Mouse (Mus musculus) E14TG2a.4 (cell line): ENCODE data around the gene Plau.
A peak's percentile ranks its signal among the peaks of the same experiment; 100 is the strongest.

ENCODE experiments used
- H3K27me3 ChIP-seq: 2 replicates; pipeline ENCODE4 v1.6.1; 2014; ENCODE audit warnings: low read length, control low read depth; ENCODE audit not compliant: insufficient read depth
- H3K36me3 ChIP-seq: 2 replicates; pipeline ENCODE4 v1.6.1; 2014; ENCODE audit warnings: low read length, control low read depth; ENCODE audit not compliant: insufficient read depth
- H3K4me1 ChIP-seq: replicated peaks from 2 replicates; pipeline ENCODE4 v1.6.1; 2014; ENCODE audit warnings: low read depth, low read length, control low read depth
- H3K4me3 ChIP-seq: replicated peaks from 2 replicates; pipeline ENCODE4 v1.5.1; 2014; ENCODE audit warnings: mild to moderate bottlenecking, low read length
- H3K9me3 ChIP-seq: 2 replicates; pipeline ENCODE4 v1.6.1; 2014; ENCODE audit warnings: low read length, control low read depth
- CTCF ChIP-seq: conservative IDR thresholded peaks from 2 replicates; pipeline ENCODE4 v1.5.1; 2014; ENCODE audit warnings: low read length
- NANOG ChIP-seq: IDR thresholded peaks from 2 replicates; pipeline ENCODE4 v1.6.1; 2014; ENCODE audit warnings: borderline replicate concordance, low read length, mixed read lengths
- POU5F1 ChIP-seq: IDR thresholded peaks from 2 replicates; pipeline ENCODE4 v1.6.1; 2014; ENCODE audit warnings: low read length, borderline replicate concordance

The Plau gene

GRCm38 (mm10) chr14:20793758-20794531 lies 42.5 kb upstream of the Plau start, which contains the start of gene Camk2g:
TSS of gene Camk2g (minus strand) at chr14:20794088.
- Histone ChIP-seq H3K4me1 (peaks cover 58% of the 10 kb centered on the region), H3K4me3 (peak within 1 kb of the TSS; percentile 83), H3K9me3 (no peaks in the 10 kb centered on the region), H3K27me3 (peaks cover 10% of the 10 kb centered on the region; the same call in 1 of the 2 replicates), H3K36me3 (peaks cover 36% of the 10 kb centered on the region)
- no peak for TF ChIP-seq CTCF
- no peak for TF ChIP-seq NANOG
- no peak for TF ChIP-seq POU5F1

GRCm38 (mm10) chr14:20794589-20794988 lies 41.9 kb upstream of the Plau start:
- TF ChIP-seq CTCF = no peak
- TF ChIP-seq NANOG = no peak
- no peak for TF ChIP-seq POU5F1
- H3K27me3 ChIP-seq = peaks cover 10% of the 10 kb centered on the region; the same call in 1 of the 2 replicates
- no peaks in the 10 kb centered on the region for H3K9me3 ChIP-seq
- peaks cover 29% of the 10 kb centered on the region for H3K36me3 ChIP-seq
- peak overlapping the region; percentile 83 for H3K4me3 ChIP-seq
- peaks cover 58% of the 10 kb centered on the region for H3K4me1 ChIP-seq

GRCm38 (mm10) chr14:20795423-20796152 lies 40.9 kb upstream of the Plau start:
- TF ChIP-seq POU5F1 = no peak
- Histone ChIP-seq H3K9me3 (no peaks in the 10 kb centered on the region), H3K36me3 (peaks cover 19% of the 10 kb centered on the region), H3K27me3 (peaks cover 13% of the 10 kb centered on the region; the same call in 1 of the 2 replicates), H3K4me3 (no peak overlapping the region), H3K4me1 (peaks cover 54% of the 10 kb centered on the region)

GRCm38 (mm10) chr14:20796170-20796569 lies 40.3 kb upstream of the Plau start:
- H3K36me3 ChIP-seq = peaks cover 14% of the 10 kb centered on the region
- H3K27me3 ChIP-seq = peaks cover 13% of the 10 kb centered on the region; the same call in 1 of the 2 replicates
- peaks cover 49% of the 10 kb centered on the region for H3K4me1 ChIP-seq
- H3K9me3 ChIP-seq = no peaks in the 10 kb centered on the region
- TF ChIP-seq NANOG (no peak), CTCF (no peak), POU5F1 (no peak)
- no peak overlapping the region for H3K4me3 ChIP-seq

- H3K4me3 ChIP-seq = no peak overlapping the region
Observed at GRCm38 (mm10) chr14:20796643-20797042, 39.8 kb upstream of the Plau start.

GRCm38 (mm10) chr14:20798300-20798699 lies 38.2 kb upstream of the Plau start:
- Histone ChIP-seq H3K4me1 (peaks cover 30% of the 10 kb centered on the region), H3K9me3 (no peaks in the 10 kb centered on the region), H3K27me3 (peaks cover 8% of the 10 kb centered on the region; the same call in 1 of the 2 replicates), H3K36me3 (no peaks in the 10 kb centered on the region), H3K4me3 (no peak overlapping the region)
- TF ChIP-seq NANOG (no peak), CTCF (no peak), POU5F1 (no peak)

More at GRCm38 (mm10) chr14:20796643-20797042, 39.8 kb upstream of the Plau start:
- Histone ChIP-seq H3K4me1 (peaks cover 44% of the 10 kb centered on the region), H3K27me3 (peaks cover 13% of the 10 kb centered on the region; the same call in 1 of the 2 replicates), H3K36me3 (peaks cover 9% of the 10 kb centered on the region), H3K9me3 (no peaks in the 10 kb centered on the region)
- TF ChIP-seq POU5F1 (no peak), NANOG (no peak), CTCF (no peak)

GRCm38 (mm10) chr14:20798761-20799160 lies 37.7 kb upstream of the Plau start:
- TF ChIP-seq POU5F1 (no peak), NANOG (no peak), CTCF (peak; percentile 65)
- Histone ChIP-seq H3K36me3 (no peaks in the 10 kb centered on the region), H3K4me3 (no peak overlapping the region), H3K9me3 (no peaks in the 10 kb centered on the region), H3K27me3 (peaks cover 8% of the 10 kb centered on the region; the same call in 1 of the 2 replicates), H3K4me1 (peaks cover 30% of the 10 kb centered on the region)

- no peaks in the 10 kb centered on the region for H3K9me3 ChIP-seq
- H3K4me1 ChIP-seq = peaks cover 23% of the 10 kb centered on the region
- no peaks in the 10 kb centered on the region for H3K36me3 ChIP-seq
- TF ChIP-seq CTCF (no peak), NANOG (no peak), POU5F1 (no peak)
- H3K4me3 ChIP-seq = no peak overlapping the region
- peaks cover 8% of the 10 kb centered on the region; the same call in 1 of the 2 replicates for H3K27me3 ChIP-seq
Observed at GRCm38 (mm10) chr14:20802926-20803605, 33.4 kb upstream of the Plau start.
